In the genomic region with DNA sequence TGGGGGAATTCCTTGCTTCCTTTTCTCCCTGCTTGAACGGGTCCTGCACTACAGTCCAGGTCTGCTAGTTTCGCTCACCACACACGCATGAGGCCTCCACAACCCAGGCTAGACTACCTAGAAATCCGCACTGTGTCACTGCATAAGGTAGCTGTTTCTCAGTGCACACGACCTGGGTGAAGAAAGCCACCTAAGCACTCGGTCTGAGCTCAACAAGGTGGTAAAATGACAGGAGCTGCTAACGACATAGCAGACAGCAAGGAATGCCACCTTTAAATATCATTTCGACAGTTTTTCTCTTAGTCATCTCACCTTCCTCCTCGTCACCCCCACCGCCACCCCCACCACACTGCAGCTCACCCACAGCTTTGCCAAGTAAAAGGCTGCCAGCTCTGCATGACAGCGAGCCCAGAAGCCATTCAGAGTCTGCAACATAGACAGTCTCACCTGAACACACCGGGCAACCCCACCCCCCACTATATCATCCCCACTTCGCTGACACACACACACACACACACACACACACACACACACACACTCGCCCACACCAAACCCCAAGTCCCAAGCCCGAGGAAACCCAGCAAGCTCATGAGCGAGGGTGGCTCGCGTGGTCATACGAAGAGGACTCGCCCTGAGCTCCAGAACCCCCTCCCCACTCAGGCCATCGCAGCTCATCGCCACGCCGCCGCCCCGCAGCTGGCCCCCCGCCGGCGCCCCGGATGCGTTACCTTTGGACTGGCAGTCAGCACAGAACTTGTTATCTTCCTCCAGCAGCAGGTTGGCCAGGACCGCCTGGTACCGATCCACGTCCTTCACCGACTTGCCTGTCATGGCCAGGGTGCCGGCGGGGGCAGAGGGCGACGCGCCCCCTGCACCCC, we compare ENCODE assay signal across 8 mouse cellular contexts. TPM values are rescaled to one million over a fixed set of nuclear protein-coding genes. Genes with fewer than 3 reads are reported as not detected.
DNase-seq lines count a peak whose midpoint lies in the region; ATAC-seq and TF ChIP-seq lines count a peak whose summit lies in the region.

No protein-coding gene starts in this region.

- WGBS in heart, embryonic 11.5 days (ENCODE audit: insufficient replicate concordance): 4% methylated on average over 40 of the region's 40 CpGs

- DNase-seq in A20 (ENCODE audit: low read depth, low spot score): peak; percentile 70
- peak; percentile 72 to 80 for DNase-seq in cerebellum, postnatal 25 days
- no peak for DNase-seq in layer of hippocampus, adult 2 months (ENCODE audit: low spot score in 2 of 2)
- DNase-seq in lung, postnatal 36 days: peak; percentile 34
- peak; percentile 36 to 46 for DNase-seq in spleen, adult 18-20 months
- DNase-seq in urinary bladder, postnatal 4 days (ENCODE audit: low spot score in 2 of 2): no peak

- no peak overlapping the region for H3K27ac ChIP-seq in ES-Bruce4 (ENCODE audit: insufficient read depth, low read length)
- H3K27ac ChIP-seq in heart, embryonic 11.5 days (ENCODE audit: low read depth, low read length): peak overlapping the region; percentile 70
- peak overlapping the region; percentile 97 for H3K27ac ChIP-seq in layer of hippocampus, adult 2 months

- no peak for ATAC-seq in heart, embryonic 11.5 days (replicated peaks; ENCODE audit: insufficient number of reproducible peaks, low FRiP score, low TSS enrichment)

- no peak for TF ChIP-seq POLR2A in ES-Bruce4 (IDR thresholded peaks at IDR 0.05; ENCODE audit: insufficient read depth, low read length)

- H3K9me3 ChIP-seq in ES-Bruce4 (replicated peaks; ENCODE audit: control insufficient read depth, insufficient read depth, low read length, poor library complexity, severe bottlenecking): no peaks in the 10 kb centered on the region
- no peaks in the 10 kb centered on the region for H3K9me3 ChIP-seq in heart, embryonic 11.5 days (replicated peaks; ENCODE audit: control insufficient read depth, low read length)

- TF ChIP-seq CTCF in ES-Bruce4 (IDR thresholded peaks at IDR 0.05; ENCODE audit: low read depth, low read length): no peak
- TF ChIP-seq CTCF in layer of hippocampus, adult 2 months (conservative IDR thresholded peaks at IDR 0.05): no peak

- no peaks in the 10 kb centered on the region for H3K36me3 ChIP-seq in ES-Bruce4 (ENCODE audit: control insufficient read depth, insufficient read depth, low read length, poor library complexity, severe bottlenecking)
- H3K36me3 ChIP-seq in heart, embryonic 11.5 days (ENCODE audit: control insufficient read depth, insufficient read depth, low read length): no peaks in the 10 kb centered on the region

- H3K27me3 ChIP-seq in ES-Bruce4 (ENCODE audit: control insufficient read depth, insufficient read depth, low read length, poor library complexity, severe bottlenecking): no peaks in the 10 kb centered on the region
- H3K27me3 ChIP-seq in heart, embryonic 11.5 days (ENCODE audit: control insufficient read depth, insufficient read depth, low read length): no peaks in the 10 kb centered on the region

- TF ChIP-seq EP300 in ES-Bruce4 (IDR thresholded peaks at IDR 0.05; ENCODE audit: insufficient read depth, low read depth, low read length): no peak

- H3K4me3 ChIP-seq in ES-Bruce4 (ENCODE audit: low read depth, low read length): peak overlapping the region; percentile 93
- H3K4me3 ChIP-seq in heart, embryonic 11.5 days (ENCODE audit: low read depth, low read length): peak overlapping the region; percentile 99
- peak overlapping the region; percentile 88 for H3K4me3 ChIP-seq in layer of hippocampus, adult 2 months

- no peaks in the 10 kb centered on the region for H3K4me1 ChIP-seq in ES-Bruce4 (ENCODE audit: control insufficient read depth, insufficient read depth, low read length)
- H3K4me1 ChIP-seq in heart, embryonic 11.5 days (ENCODE audit: control insufficient read depth, insufficient read depth, low read length): peaks cover 17% of the 10 kb centered on the region

- H3K4me2 ChIP-seq in heart, embryonic 11.5 days: peak overlapping the region; percentile 93

- H3K9ac ChIP-seq in ES-Bruce4 (ENCODE audit: low read depth, poor library complexity, severe bottlenecking): peak overlapping the region; percentile 89
- peak overlapping the region; percentile 81 for H3K9ac ChIP-seq in heart, embryonic 11.5 days (ENCODE audit: low read depth, low read length)

RNA-seq across cellular contexts. Expression of a gene that starts 0.8 kb away (rescaled TPM):
- polyA plus RNA-seq in ES-Bruce4 (2011; ENCODE audit: insufficient read depth, insufficient read length, low read depth, missing spikeins): 23.0 and 23.9 TPM in 2 replicates
- polyA plus RNA-seq in heart, embryonic 11.5 days (2014; fragmentation: Nextera tagmentation; extraction: Ambion mirVana): 12.8 and 14.5 TPM in 2 replicates
- total RNA-seq in layer of hippocampus, adult 2 months (2021): 100 to 1,000 TPM; 152 to 166 TPM

RNA-seq across cellular contexts. Expression of a gene that starts 22.9 kb away (rescaled TPM):
- polyA plus RNA-seq in ES-Bruce4 (2011; ENCODE audit: insufficient read depth, insufficient read length, low read depth, missing spikeins): 5.8 and 6.9 TPM in 2 replicates
- 3.8 and 4.6 TPM in 2 replicates for polyA plus RNA-seq in heart, embryonic 11.5 days (2014; fragmentation: Nextera tagmentation; extraction: Ambion mirVana)
- total RNA-seq in layer of hippocampus, adult 2 months (2021): 1 to 10 TPM; 2.8 to 5.0 TPM

Comparison
In these comparisons a context has a peak if more than half of its experiments do, and no peak if none do; other contexts are left out.
1. DNase-seq: peak in A20 (single experiment), cerebellum, postnatal 25 days (2 of 2), lung, postnatal 36 days (single experiment) and spleen, adult 18-20 months (2 of 2); none in layer of hippocampus, adult 2 months (0 of 2) and urinary bladder, postnatal 4 days (0 of 2).
2. Peak in every context shown above with its lines, with median percentiles within 50 percentile points of each other: H3K4me3 ChIP-seq.